Mouse (Mus musculus): ENCODE measurements at regions not wholly inside any gene's neighbourhood (a gene's known extent, or its start where the extent isn't known, plus 50 kb on each side); places are given as distances from the start of the nearest gene placed in this dataset.

- TF ChIP-seq POLR2A (IDR thresholded peaks at IDR 0.05; ENCODE audit: borderline replicate concordance, low read depth, low read length), result no peak
- no peak for TF ChIP-seq CTCF (IDR thresholded peaks at IDR 0.05; ENCODE audit: low read depth, low read length)
- Histone ChIP-seq H3K4me1 (ENCODE audit: control insufficient read depth, insufficient read depth, low read length) (no peaks in the 10 kb centered on the region), H3K4me3 (ENCODE audit: insufficient read depth, low read length) (no peak overlapping the region), H3K27ac (ENCODE audit: insufficient read depth, low read depth, low read length) (no peak overlapping the region)
Measured at GRCm38 (mm10) chr12:12776783-12777182, 164.9 kb downstream of the Mycn start.

DNA sequence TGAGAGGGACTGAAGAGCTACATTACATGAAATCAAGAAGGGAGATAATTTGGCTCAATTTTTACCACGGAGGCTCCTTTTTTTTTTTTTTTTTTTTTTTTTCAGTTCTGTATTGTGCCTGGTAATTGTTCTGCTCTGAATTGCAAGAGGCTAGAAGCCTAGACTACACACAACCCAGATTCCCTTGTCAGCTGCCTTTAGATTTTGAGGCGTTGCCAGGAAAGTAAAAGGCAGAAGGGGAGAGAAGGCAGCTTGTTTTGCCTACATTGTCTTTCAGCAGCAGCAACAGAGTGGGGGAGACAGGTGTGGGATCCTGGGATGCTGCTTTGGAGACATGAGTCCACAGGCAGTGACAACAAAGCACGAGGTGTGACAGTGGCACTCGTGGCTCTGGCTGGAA, 170.7 kb downstream of the Mycn start:
- H3K4me1 ChIP-seq (ENCODE audit: control insufficient read depth, insufficient read depth, low read length), result no peaks in the 10 kb centered on the region
- TF ChIP-seq CTCF (IDR thresholded peaks at IDR 0.05; ENCODE audit: low read depth, low read length) (no peak), POLR2A (IDR thresholded peaks at IDR 0.05; ENCODE audit: borderline replicate concordance, low read depth, low read length) (no peak)
- H3K4me3 ChIP-seq (ENCODE audit: insufficient read depth, low read length), result no peak overlapping the region

GRCm38 (mm10) chr12:12766510-12767304, 175.0 kb downstream of the Mycn start:
- Histone ChIP-seq H3K4me1 (ENCODE audit: control insufficient read depth, insufficient read depth, low read length) (no peaks in the 10 kb centered on the region), H3K27ac (ENCODE audit: insufficient read depth, low read depth, low read length) (no peak overlapping the region), H3K4me3 (ENCODE audit: insufficient read depth, low read length) (no peak overlapping the region)
- no peak for TF ChIP-seq CTCF (IDR thresholded peaks at IDR 0.05; ENCODE audit: low read depth, low read length)

More for the DNA sequence above, 170.7 kb downstream of the Mycn start:
- no peak overlapping the region for H3K27ac ChIP-seq (ENCODE audit: insufficient read depth, low read depth, low read length)

DNA sequence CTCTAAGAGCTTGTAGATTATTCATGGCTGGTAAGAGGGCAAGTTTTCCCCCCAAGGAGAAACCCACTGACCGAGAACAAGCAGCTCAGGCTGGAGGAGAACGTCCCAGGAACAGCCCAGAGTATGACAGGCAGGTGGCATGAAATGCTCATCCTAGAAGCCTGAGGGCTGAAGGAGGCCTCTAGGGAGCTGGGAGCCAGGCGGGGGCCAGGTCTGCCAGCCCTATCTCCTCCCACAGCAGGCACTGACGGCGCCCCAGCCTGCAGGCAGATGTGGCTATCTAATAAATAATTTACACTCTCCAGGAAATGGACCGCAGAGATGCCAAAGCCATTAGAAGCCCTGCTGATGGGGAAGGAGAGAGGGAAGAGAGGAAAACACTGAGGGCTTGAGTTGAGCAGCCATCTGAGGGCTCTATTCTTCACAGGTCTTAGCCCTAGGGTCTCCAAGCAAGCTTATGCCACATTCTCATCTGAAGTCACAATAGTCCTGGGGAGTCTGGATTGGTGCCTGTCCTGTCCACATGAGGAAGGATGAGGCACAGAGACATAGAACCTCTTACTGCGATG, 176.1 kb downstream of the Mycn start:
- TF ChIP-seq POLR2A (IDR thresholded peaks at IDR 0.05; ENCODE audit: borderline replicate concordance, low read depth, low read length) (no peak), CTCF (IDR thresholded peaks at IDR 0.05; ENCODE audit: low read depth, low read length) (no peak)
- Histone ChIP-seq H3K4me3 (ENCODE audit: insufficient read depth, low read length) (no peak overlapping the region), H3K27ac (ENCODE audit: insufficient read depth, low read depth, low read length) (no peak overlapping the region)

DNA sequence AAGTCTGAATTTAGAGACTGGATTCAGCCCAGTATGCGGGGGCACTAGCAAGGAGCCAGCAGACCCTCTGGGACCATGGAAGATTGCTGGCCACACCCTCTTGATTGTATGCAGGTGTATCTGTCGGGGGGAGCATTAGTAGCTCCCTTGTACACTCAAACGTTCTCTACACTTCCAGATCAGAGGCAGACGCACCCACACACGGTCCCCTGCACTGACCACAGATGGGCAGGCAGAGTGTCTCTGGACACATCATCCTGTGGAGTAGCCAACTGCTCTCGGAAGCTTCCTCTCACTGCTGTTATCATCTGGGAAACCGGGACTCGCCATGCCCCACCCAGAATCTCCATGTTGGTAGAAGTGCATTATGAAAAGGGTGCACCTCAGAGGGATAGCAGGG, 176.7 kb downstream of the Mycn start:
- Histone ChIP-seq H3K27ac (ENCODE audit: insufficient read depth, low read depth, low read length) (no peak overlapping the region), H3K4me3 (ENCODE audit: insufficient read depth, low read length) (no peak overlapping the region), H3K4me1 (ENCODE audit: control insufficient read depth, insufficient read depth, low read length) (no peaks in the 10 kb centered on the region)
- TF ChIP-seq POLR2A (IDR thresholded peaks at IDR 0.05; ENCODE audit: borderline replicate concordance, low read depth, low read length) (no peak), CTCF (IDR thresholded peaks at IDR 0.05; ENCODE audit: low read depth, low read length) (no peak)

More for the DNA sequence above, 176.1 kb downstream of the Mycn start:
- H3K4me1 ChIP-seq (ENCODE audit: control insufficient read depth, insufficient read depth, low read length), result no peaks in the 10 kb centered on the region

DNA sequence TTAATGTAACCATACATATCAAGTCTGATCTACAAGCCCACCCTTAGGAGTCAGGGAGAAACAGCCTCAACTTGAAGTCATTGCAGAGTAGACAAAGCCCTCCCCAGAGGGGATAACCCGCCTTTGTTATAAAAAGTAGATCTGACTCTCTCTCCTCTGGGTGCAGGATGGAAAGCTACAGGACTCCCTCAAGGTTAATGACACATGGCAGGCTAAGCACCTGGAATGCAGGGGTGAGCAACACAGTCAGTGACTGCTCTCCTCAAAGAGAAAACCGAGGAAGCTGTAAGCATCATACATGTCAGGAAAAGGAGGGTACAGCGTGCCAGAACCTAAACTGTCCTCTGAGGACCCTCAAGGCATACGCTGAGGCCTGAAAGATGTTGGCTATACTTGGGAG, 177.1 kb downstream of the Mycn start:
- no peaks in the 10 kb centered on the region for H3K4me1 ChIP-seq (ENCODE audit: control insufficient read depth, insufficient read depth, low read length)
- TF ChIP-seq CTCF (IDR thresholded peaks at IDR 0.05; ENCODE audit: low read depth, low read length), result no peak
- TF ChIP-seq POLR2A (IDR thresholded peaks at IDR 0.05; ENCODE audit: borderline replicate concordance, low read depth, low read length), result no peak
- no peak overlapping the region for H3K4me3 ChIP-seq (ENCODE audit: insufficient read depth, low read length)
- no peak overlapping the region for H3K27ac ChIP-seq (ENCODE audit: insufficient read depth, low read depth, low read length)

DNA sequence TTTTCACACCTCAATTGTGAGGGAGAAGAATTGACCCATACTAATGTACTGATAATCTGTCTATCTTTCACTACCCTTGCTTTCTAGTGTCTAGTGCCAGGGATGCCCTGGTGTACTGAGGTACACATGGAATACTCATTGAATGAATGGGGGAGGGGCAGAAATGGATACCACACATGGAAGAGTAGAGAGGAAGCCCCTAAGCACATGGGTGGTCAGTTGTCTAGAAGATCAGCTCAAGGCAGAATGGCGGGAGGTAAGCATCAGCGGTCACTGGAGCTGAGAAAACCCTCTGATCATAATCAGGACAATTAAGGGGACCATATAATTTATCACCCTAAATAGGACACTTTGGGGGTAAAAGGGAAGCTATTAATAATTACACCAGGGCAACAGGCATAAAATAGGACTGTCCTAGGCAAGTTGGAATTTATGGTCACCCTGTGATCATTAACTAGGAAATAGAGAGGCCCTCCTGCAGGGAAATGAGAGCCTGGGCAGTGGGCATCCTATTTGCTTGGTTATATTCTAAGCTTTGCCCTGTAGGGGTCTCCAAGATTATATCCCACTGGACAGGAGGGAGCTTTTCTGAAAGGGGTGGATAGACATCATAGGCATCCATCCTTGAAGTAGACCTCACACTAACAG, 185.3 kb downstream of the Mycn start:
- no peak for TF ChIP-seq CTCF (IDR thresholded peaks at IDR 0.05; ENCODE audit: low read depth, low read length)
- TF ChIP-seq POLR2A (IDR thresholded peaks at IDR 0.05; ENCODE audit: borderline replicate concordance, low read depth, low read length), result no peak
- H3K4me3 ChIP-seq (ENCODE audit: insufficient read depth, low read length), result no peak overlapping the region

DNA sequence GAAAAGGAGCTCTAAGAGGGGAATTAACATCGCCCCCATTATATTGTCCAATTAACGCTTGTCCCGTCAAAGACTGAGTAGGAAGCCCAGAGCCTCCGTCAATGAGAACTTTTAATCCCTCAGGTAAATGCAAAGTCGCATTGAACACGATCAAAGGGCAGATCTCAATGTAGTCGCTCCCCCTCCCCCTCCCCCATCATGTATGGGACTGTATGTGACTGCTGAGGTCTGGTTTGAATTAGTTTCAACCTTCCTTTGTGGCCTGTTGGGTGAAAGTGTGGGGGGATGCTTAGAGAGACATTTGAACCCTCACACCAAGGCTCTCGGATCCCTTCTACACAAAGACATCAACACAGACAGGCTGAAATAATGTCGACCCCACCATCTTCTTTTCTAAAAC, 187.9 kb downstream of the Mycn start:
- H3K4me1 ChIP-seq (ENCODE audit: control insufficient read depth, insufficient read depth, low read length), result no peaks in the 10 kb centered on the region
- no peak overlapping the region for H3K4me3 ChIP-seq (ENCODE audit: insufficient read depth, low read length)
- TF ChIP-seq CTCF (IDR thresholded peaks at IDR 0.05; ENCODE audit: low read depth, low read length), result no peak
- no peak for TF ChIP-seq POLR2A (IDR thresholded peaks at IDR 0.05; ENCODE audit: borderline replicate concordance, low read depth, low read length)
- no peak overlapping the region for H3K27ac ChIP-seq (ENCODE audit: insufficient read depth, low read depth, low read length)

More for the DNA sequence above, 185.3 kb downstream of the Mycn start:
- Histone ChIP-seq H3K4me1 (ENCODE audit: control insufficient read depth, insufficient read depth, low read length) (no peaks in the 10 kb centered on the region), H3K27ac (ENCODE audit: insufficient read depth, low read depth, low read length) (no peak overlapping the region)

DNA sequence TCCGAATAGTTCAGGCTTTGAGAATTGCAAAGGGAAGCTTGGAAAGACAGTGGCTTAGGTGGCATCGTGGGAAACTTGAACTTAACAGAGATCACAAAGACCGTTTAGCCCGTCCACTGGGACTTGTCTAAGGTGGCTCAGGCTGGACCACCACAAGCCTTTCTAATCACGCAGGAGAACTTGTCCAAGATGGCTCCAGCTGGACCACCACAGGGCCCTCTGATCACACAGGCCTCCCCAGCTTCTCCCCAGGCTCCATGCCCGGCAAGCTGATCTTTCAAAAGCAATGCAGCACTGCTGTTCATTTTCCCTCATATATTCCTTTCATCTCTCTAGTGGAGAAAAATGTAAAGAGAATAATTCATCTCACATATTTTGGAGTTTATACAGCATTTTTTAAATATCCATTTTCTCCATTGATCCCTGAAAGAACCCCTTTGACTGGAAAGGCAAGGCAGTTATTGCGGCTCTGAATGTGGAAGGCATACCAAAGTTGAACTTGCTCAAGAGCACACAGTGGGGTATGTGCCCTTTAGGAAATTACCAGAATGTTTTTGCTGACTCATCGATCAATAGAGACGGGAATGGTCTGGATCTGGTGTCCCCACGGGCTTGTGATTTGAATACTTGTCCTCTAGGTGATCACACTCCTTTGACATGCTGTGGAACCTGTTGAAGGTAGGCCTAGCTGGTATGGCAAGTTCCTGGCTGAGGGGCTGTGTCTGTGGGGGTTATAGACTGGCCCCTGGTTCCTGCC, 189.9 kb downstream of the Mycn start:
- Histone ChIP-seq H3K4me1 (ENCODE audit: control insufficient read depth, insufficient read depth, low read length) (no peaks in the 10 kb centered on the region), H3K4me3 (ENCODE audit: insufficient read depth, low read length) (no peak overlapping the region), H3K27ac (ENCODE audit: insufficient read depth, low read depth, low read length) (no peak overlapping the region)
- no peak for TF ChIP-seq CTCF (IDR thresholded peaks at IDR 0.05; ENCODE audit: low read depth, low read length)
- TF ChIP-seq POLR2A (IDR thresholded peaks at IDR 0.05; ENCODE audit: borderline replicate concordance, low read depth, low read length), result no peak
